Mouse (Mus musculus) stomach, embryonic 15.5 days (tissue): Measurements from ENCODE around the gene Terf2. TPM values are rescaled to one million over a fixed set of nuclear protein-coding genes. Genes with fewer than 3 reads are reported as not detected.
A peak's percentile ranks its signal among the peaks of the same experiment; 100 is the strongest.

Experiments used
- ATAC-seq: fragments of 200-750 bp; cut with Nextera tagmentation; 2 replicates; pipeline ENCODE4 v1.8.0; 2017; ENCODE audit warnings: low read depth, moderate number of reproducible peaks, moderate TSS enrichment; ENCODE audit not compliant: insufficient read depth, low FRiP score
- H3K27ac ChIP-seq: fragments of 300-500 bp; sonication (generic); 2 replicates; pipeline ENCODE4 v1.5.1; 2015; ENCODE audit warnings: mild to moderate bottlenecking, inconsistent platforms
- H3K27me3 ChIP-seq: fragments of 300-500 bp; sonication (generic); replicated peaks from 2 replicates; pipeline ENCODE4 v1.6.1; 2015; ENCODE audit warnings: inconsistent platforms
- H3K36me3 ChIP-seq: fragments of 300-500 bp; sonication (generic); 2 replicates; pipeline ENCODE4 v1.6.1; 2015; ENCODE audit warnings: inconsistent platforms
- H3K4me1 ChIP-seq: fragments of 300-500 bp; sonication (generic); 2 replicates; pipeline ENCODE4 v1.6.1; 2015; ENCODE audit warnings: inconsistent platforms
- H3K4me2 ChIP-seq: fragments of 300-500 bp; sonication (generic); 2 replicates; pipeline ENCODE4 v1.6.1; 2015; ENCODE audit warnings: mild to moderate bottlenecking, inconsistent platforms
- H3K4me3 ChIP-seq: fragments of 300-500 bp; sonication (generic); replicated peaks from 2 replicates; pipeline ENCODE4 v1.5.1; 2015; ENCODE audit warnings: inconsistent platforms
- H3K9ac ChIP-seq: fragments of 300-500 bp; sonication (generic); 2 replicates; pipeline ENCODE4 v1.6.1; 2015; ENCODE audit warnings: inconsistent platforms
- H3K9me3 ChIP-seq: fragments of 300-500 bp; sonication (generic); 2 replicates; pipeline ENCODE4 v1.6.1; 2016; ENCODE audit warnings: inconsistent platforms
- WGBS: fragments of 180-500 bp; shearing (Covaris S2); methylation state at CpG from one replicate; pipeline ENCODE4 v1.1.7; 2015; 5-methylcytosine and 5-hydroxymethylcytosine counted together
- polyA plus RNA-seq: library from polyadenylated mRNA; unstranded; fragments of >200 nt; fragmentation: Nextera tagmentation; extraction: Ambion mirVana; gene quantifications from 2 replicates; pipeline ENCODE4 v1.2.1, GENCODE M21; 2015

Gene Terf2
- polyA plus RNA-seq, 1 experiment from 2014 or later: 16.1 TPM

GRCm38 (mm10) chr8:107086018-107086417 is 10.3 kb downstream of the Terf2 start:
- WGBS: 96% methylated on average over 5 of the region's 5 CpGs
- no peak for ATAC-seq
- H3K27ac ChIP-seq: no peak overlapping the region
- H3K4me2 ChIP-seq: no peak overlapping the region
- peaks cover 37% of the 10 kb centered on the region for H3K36me3 ChIP-seq
- no peaks in the 10 kb centered on the region for H3K9me3 ChIP-seq
- no peaks in the 10 kb centered on the region for H3K4me1 ChIP-seq
- H3K9ac ChIP-seq: no peak overlapping the region
- H3K27me3 ChIP-seq: no peaks in the 10 kb centered on the region
- no peak overlapping the region for H3K4me3 ChIP-seq

GRCm38 (mm10) chr8:107085358-107085757 is 11.0 kb downstream of the Terf2 start:
- ATAC-seq: no peak

GRCm38 (mm10) chr8:107076239-107076888 is 20.0 kb downstream of the Terf2 start:
- H3K4me3 ChIP-seq: no peak overlapping the region
- H3K36me3 ChIP-seq: peaks cover 53% of the 10 kb centered on the region
- ATAC-seq: no peak; the same call in 1 of the 2 replicates

More at GRCm38 (mm10) chr8:107085358-107085757, 11.0 kb downstream of the Terf2 start:
- H3K9ac ChIP-seq: no peak overlapping the region
- no peaks in the 10 kb centered on the region for H3K9me3 ChIP-seq
- H3K27me3 ChIP-seq: no peaks in the 10 kb centered on the region
- H3K4me1 ChIP-seq: no peaks in the 10 kb centered on the region
- H3K27ac ChIP-seq: no peak overlapping the region
- no peak overlapping the region for H3K4me2 ChIP-seq
- H3K4me3 ChIP-seq: no peak overlapping the region
- WGBS: 96% methylated on average over 17 of the region's 17 CpGs
- peaks cover 41% of the 10 kb centered on the region for H3K36me3 ChIP-seq

GRCm38 (mm10) chr8:107074128-107074527 is 22.2 kb downstream of the Terf2 start:
- Histone ChIP-seq H3K4me2 (no peak overlapping the region), H3K27ac (no peak overlapping the region), H3K27me3 (no peaks in the 10 kb centered on the region), H3K4me3 (no peak overlapping the region), H3K9me3 (no peaks in the 10 kb centered on the region), H3K9ac (no peak overlapping the region), H3K36me3 (peaks cover 49% of the 10 kb centered on the region), H3K4me1 (no peaks in the 10 kb centered on the region)
- no peak for ATAC-seq
- 84% methylated on average over 1 of the region's 1 CpGs for WGBS

More at GRCm38 (mm10) chr8:107076239-107076888, 20.0 kb downstream of the Terf2 start:
- Histone ChIP-seq H3K27ac (no peak overlapping the region; the same call in 1 of the 2 replicates), H3K27me3 (no peaks in the 10 kb centered on the region), H3K4me2 (no peak overlapping the region), H3K4me1 (no peaks in the 10 kb centered on the region), H3K9ac (no peak overlapping the region), H3K9me3 (no peaks in the 10 kb centered on the region)
- WGBS: 81% methylated on average over 7 of the region's 7 CpGs

- Histone ChIP-seq H3K36me3 (peaks cover 48% of the 10 kb centered on the region), H3K4me3 (no peak overlapping the region)
Observed at GRCm38 (mm10) chr8:107073706-107074105, 22.6 kb downstream of the Terf2 start.

GRCm38 (mm10) chr8:107065511-107066496 is 30.5 kb downstream of the Terf2 start, which contains the start of gene Tmed6:
TSS of gene Tmed6 (minus strand) at chr8:107065644.
- H3K36me3 ChIP-seq: peaks cover 15% of the 10 kb centered on the region
- ATAC-seq: peak; percentile 77
- H3K27me3 ChIP-seq: no peaks in the 10 kb centered on the region
- H3K4me3 ChIP-seq: no peak within 1 kb of the TSS
- H3K4me1 ChIP-seq: peaks cover 5% of the 10 kb centered on the region; the same call in 1 of the 2 replicates
- H3K4me2 ChIP-seq: no peak within 1 kb of the TSS
- WGBS: 44% methylated on average over 17 of the region's 17 CpGs
- no peak within 1 kb of the TSS for H3K9ac ChIP-seq
- no peaks in the 10 kb centered on the region for H3K9me3 ChIP-seq
- no peak within 1 kb of the TSS for H3K27ac ChIP-seq

More at GRCm38 (mm10) chr8:107073706-107074105, 22.6 kb downstream of the Terf2 start:
- no peaks in the 10 kb centered on the region for H3K9me3 ChIP-seq
- no peak overlapping the region for H3K27ac ChIP-seq
- no peak for ATAC-seq
- no peaks in the 10 kb centered on the region for H3K4me1 ChIP-seq
- no peak overlapping the region for H3K4me2 ChIP-seq
- WGBS: 85% methylated on average over 4 of the region's 4 CpGs
- no peak overlapping the region for H3K9ac ChIP-seq
- no peaks in the 10 kb centered on the region for H3K27me3 ChIP-seq

GRCm38 (mm10) chr8:107062613-107063012 is 33.7 kb downstream of the Terf2 start:
- Histone ChIP-seq H3K27ac (no peak overlapping the region), H3K4me1 (peaks cover 8% of the 10 kb centered on the region; the same call in 1 of the 2 replicates), H3K36me3 (peaks cover 5% of the 10 kb centered on the region; the same call in 1 of the 2 replicates), H3K9me3 (no peaks in the 10 kb centered on the region), H3K9ac (no peak overlapping the region), H3K4me2 (no peak overlapping the region), H3K27me3 (no peaks in the 10 kb centered on the region), H3K4me3 (no peak overlapping the region)
- ATAC-seq: no peak
- WGBS: 68% methylated on average over 1 of the region's 1 CpGs

GRCm38 (mm10) chr8:107056973-107057369 is 39.4 kb downstream of the Terf2 start:
- Histone ChIP-seq H3K27ac (peak overlapping the region; percentile 65), H3K4me1 (peaks cover 11% of the 10 kb centered on the region; the same call in 1 of the 2 replicates), H3K27me3 (no peaks in the 10 kb centered on the region), H3K4me3 (peak overlapping the region; percentile 97), H3K9me3 (no peaks in the 10 kb centered on the region), H3K9ac (peak overlapping the region; percentile 58), H3K36me3 (peaks cover 20% of the 10 kb centered on the region), H3K4me2 (peak overlapping the region; percentile 88)
- under 1% methylated on average over 33 of the region's 33 CpGs for WGBS
- peak; percentile 33 for ATAC-seq

GRCm38 (mm10) chr8:107056076-107056972 is 40.0 kb downstream of the Terf2 start, which contains the start of the genes Cog8 and Nip7:
TSS of gene Cog8 (minus strand) at chr8:107056689.
TSS of gene Nip7 (plus strand) at chr8:107056877.
- peak within 1 kb of the TSS; percentile 97 for H3K4me3 ChIP-seq
- peak within 1 kb of the TSS; percentile 74 for H3K27ac ChIP-seq
- H3K4me1 ChIP-seq: peaks cover 11% of the 10 kb centered on the region; the same call in 1 of the 2 replicates
- H3K4me2 ChIP-seq: peak within 1 kb of the TSS; percentile 88
- H3K9me3 ChIP-seq: no peaks in the 10 kb centered on the region
- H3K27me3 ChIP-seq: no peaks in the 10 kb centered on the region
- WGBS: under 1% methylated on average over 88 of the region's 88 CpGs
- peaks cover 26% of the 10 kb centered on the region for H3K36me3 ChIP-seq
- ATAC-seq: peak; percentile 96
- H3K9ac ChIP-seq: peak within 1 kb of the TSS; percentile 75

GRCm38 (mm10) chr8:107052046-107052445 is 44.3 kb downstream of the Terf2 start:
- Histone ChIP-seq H3K9ac (no peak overlapping the region), H3K4me3 (no peak overlapping the region), H3K4me1 (peaks cover 12% of the 10 kb centered on the region), H3K9me3 (no peaks in the 10 kb centered on the region), H3K4me2 (no peak overlapping the region), H3K27ac (no peak overlapping the region), H3K36me3 (peaks cover 32% of the 10 kb centered on the region), H3K27me3 (no peaks in the 10 kb centered on the region)
- no peak for ATAC-seq
- 96% methylated on average over 8 of the region's 8 CpGs for WGBS

- H3K4me1 ChIP-seq: peaks cover 9% of the 10 kb centered on the region; the same call in 1 of the 2 replicates
- WGBS: 96% methylated on average over 4 of the region's 4 CpGs
Observed at GRCm38 (mm10) chr8:107049480-107049879, 46.9 kb downstream of the Terf2 start.

More at GRCm38 (mm10) chr8:107049480-107049879, 46.9 kb downstream of the Terf2 start:
- Histone ChIP-seq H3K36me3 (peaks cover 55% of the 10 kb centered on the region), H3K9me3 (no peaks in the 10 kb centered on the region), H3K27me3 (no peaks in the 10 kb centered on the region), H3K4me3 (no peak overlapping the region), H3K4me2 (peak overlapping the region; percentile 93), H3K27ac (no peak overlapping the region), H3K9ac (no peak overlapping the region)
- no peak for ATAC-seq
